Mouse (Mus musculus) lung, postnatal 36 days (tissue): Measurements from ENCODE around the gene Prps2.
A peak's percentile ranks its signal among the peaks of the same experiment; 100 is the strongest.
"Not testable (repeated sequence)": the region's sequence is repeated elsewhere in the genome, so short reads cannot be mapped to it uniquely, and the experiment has no call there.

ENCODE experiments used
- DNase-seq: peaks from one replicate; pipeline ENCODE4 v3.0.0; 2022; ENCODE audit warnings: mixed read lengths

Gene Prps2

DNA sequence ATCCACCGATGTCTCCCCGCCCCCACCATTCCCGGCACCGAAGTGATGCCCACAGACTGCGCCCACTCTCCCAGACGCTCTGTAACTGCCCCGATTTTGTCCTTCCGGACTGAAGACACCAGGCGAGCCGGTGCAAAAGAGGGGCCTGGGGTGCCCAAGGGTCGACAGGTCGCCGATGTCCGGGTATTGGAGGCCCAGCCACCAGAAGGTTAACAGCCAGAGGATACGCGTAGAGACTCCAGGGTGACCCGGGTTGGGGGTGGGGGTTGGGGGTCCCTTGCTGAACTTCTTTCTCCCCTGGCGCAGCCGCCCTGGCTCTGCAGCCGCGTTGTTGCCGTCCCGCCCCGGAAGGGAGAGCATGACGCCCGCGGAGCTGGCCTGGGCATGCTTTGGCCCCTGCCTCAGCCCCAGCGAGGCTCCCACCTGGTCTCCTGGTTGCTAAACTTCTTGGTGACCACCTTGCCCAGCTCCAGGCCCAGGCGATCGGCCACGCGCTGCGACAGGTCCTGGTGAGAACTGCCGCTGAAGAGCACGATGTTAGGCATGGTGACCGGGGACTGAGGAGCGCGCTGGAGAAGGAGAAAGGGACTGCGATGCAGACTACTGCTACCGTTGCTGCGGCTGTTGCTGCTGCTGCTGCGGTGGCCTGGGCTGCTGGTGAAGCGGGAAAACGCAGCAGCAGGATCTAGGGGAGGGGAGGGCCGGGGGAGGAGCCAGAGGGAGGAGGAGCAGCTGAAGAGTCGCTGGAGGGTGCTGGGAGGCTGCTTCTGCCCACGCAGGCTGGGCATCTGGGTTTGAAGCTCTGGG lies at the start of gene Prps2:
Prps2 (minus strand) TSS at position 703 of the 807 bp plus-strand sequence.
- DNase-seq: peak; percentile 48

DNA sequence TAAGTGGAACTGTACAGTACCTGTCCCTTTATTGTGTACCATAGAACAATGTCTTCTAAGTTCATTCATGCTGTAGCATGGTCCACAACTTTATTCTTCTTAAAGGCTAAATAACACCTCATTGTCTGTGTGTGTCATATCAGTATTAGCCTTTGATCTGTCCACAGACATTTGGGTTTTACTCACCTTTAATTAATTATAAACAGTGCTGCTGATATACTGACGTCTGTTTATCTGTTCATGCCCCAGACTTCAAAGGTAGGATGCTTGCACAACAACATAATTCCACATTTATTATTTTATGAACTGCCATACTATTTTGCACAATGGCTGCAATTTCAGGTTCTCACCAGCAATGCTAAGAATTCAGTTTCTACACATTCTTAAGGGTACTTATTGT lies 35.1 kb upstream of the Prps2 start:
- DNase-seq: no peak

GRCm38 (mm10) chrX:167394940-167395339 lies 12.4 kb upstream of the Prps2 start:
- peak; percentile 6 for DNase-seq

- peak; percentile 43 for DNase-seq
Observed at GRCm38 (mm10) chrX:167386647-167387046, 4.1 kb upstream of the Prps2 start.

GRCm38 (mm10) chrX:167382854-167383186 lies 271 bp upstream of the Prps2 start:
- DNase-seq: no peak

GRCm38 (mm10) chrX:167381583-167382046 lies 934 bp downstream of the Prps2 start:
- peak; percentile 3 for DNase-seq

GRCm38 (mm10) chrX:167380073-167380472 lies 2.5 kb downstream of the Prps2 start:
- no peak for DNase-seq

DNA sequence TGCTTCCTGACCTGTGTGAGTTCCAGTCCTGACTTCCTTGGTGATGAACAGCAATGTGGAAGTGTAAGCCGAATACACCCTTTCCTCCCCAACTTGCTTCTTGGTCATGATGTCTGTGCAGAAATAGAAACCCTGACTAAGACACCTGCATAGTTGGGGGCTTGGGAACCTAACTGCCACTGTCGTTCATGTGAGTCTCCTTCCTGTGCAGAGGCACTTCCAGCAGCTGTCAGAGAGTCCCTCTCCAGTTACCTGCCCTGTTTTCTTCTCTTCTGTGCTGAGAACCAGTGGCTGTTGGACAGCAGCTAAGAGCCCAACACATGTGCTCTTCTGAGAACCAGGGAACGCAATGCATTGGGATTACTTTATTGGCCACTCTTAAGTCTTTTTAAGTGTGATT lies 21.3 kb downstream of the Prps2 start:
- not testable (repeated sequence) for DNase-seq

DNA sequence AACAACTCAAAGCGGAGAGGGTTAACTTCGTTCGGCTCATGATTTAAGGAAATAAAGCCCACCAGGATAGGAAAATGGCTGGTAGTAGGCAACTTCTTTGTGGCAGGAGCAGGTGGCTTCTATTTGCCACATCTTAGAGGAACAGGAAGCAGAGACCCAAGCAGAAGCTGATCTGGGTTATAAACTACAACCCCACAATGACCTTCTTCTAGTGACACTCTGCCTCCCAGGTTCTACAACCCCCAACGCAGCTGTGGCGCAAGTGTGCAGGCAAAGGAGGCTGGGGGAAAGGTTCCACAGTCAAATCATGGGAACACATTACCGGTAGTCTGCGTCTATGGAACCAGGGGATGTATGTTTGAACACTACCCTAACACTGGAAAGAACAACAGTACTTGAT lies 22.8 kb downstream of the Prps2 start:
- no peak for DNase-seq

DNA sequence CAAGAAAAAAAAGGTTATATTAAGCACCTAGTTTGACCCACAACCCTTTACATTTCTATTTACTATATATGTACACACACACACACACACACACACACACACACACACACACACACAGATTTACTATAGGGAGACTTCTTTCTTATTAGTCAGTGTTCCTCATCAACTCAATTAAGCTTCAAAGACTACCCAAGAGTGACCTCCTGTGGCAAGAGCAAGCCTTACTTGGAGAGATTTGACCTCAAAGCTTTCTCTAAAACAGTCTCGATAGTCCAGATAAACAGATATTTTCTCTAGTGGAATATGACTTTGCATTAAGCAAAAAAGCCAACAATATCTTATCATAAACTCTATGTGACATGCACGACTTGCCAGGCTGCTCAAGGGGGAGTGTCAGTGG lies 25.1 kb downstream of the Prps2 start:
- DNase-seq: peak; percentile 33

- no peak for DNase-seq
Observed at GRCm38 (mm10) chrX:167355965-167356364, 26.6 kb downstream of the Prps2 start.

GRCm38 (mm10) chrX:167353617-167354016 lies 28.9 kb downstream of the Prps2 start:
- no peak for DNase-seq

GRCm38 (mm10) chrX:167346440-167346839 lies 36.1 kb downstream of the Prps2 start:
- no peak for DNase-seq

- DNase-seq: peak; percentile 35
Observed at GRCm38 (mm10) chrX:167344356-167344755, 38.2 kb downstream of the Prps2 start.

- DNase-seq: no peak
Observed at GRCm38 (mm10) chrX:167341811-167342210, 40.7 kb downstream of the Prps2 start.

DNA sequence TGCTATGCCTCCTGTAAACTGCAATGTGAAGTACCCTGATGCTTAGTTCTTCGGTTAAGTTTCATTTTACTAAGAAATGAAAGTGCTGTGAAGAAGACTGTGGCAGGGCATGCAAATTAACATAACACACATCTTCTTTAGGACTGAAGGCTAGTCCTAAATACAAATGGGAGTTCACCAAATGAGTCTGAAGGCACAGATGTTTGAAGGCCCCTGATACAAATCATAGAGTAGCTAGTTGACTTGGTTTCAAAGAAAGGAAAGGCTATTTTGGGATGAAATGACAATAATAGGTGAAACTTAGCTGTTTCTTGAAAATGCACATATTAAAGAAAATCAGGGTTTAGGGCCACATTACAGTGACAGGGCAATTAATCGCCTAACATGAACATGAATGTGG lies 42.4 kb downstream of the Prps2 start:
- no peak for DNase-seq

DNA sequence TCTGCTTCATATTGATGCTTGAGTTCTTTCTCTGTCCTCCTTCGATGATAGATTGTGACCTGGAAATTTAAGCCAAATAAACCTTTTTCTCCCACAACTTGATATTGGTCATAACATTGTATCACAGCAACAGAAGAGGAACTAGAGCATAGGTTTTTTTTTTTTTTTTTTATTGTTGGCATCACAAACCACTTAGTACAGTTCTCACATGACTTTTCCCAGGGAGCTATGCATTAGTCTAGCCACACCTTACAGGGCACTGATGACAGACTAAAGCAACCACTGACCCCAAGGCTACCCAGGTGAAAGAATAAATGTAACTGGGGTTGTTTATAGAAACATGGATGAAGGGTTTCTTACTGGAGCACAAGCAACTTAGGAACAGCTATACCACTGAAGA lies 44.6 kb downstream of the Prps2 start:
- no peak for DNase-seq

GRCm38 (mm10) chrX:167334571-167334970 lies 48.0 kb downstream of the Prps2 start:
- DNase-seq: no peak

DNA sequence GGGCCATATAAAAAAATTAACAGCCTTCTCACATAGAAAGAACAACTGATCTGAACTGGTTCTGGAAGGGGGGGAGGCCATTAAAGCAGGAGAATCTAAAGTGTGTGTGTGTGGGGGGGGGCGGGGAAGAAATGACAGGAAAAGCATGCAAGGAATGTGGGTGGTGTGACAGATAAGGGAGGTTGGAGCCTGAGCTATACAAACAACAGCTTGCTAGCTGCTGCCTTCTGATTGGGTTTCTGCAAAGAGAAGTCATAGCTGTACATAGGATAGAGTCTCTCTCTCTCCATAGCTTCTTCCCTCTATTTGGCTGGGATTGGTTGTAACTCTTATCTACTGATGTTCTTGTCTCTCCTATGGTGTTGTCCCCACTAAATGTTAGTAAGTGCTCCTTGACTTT lies 49.9 kb downstream of the Prps2 start:
- no peak for DNase-seq

DNA sequence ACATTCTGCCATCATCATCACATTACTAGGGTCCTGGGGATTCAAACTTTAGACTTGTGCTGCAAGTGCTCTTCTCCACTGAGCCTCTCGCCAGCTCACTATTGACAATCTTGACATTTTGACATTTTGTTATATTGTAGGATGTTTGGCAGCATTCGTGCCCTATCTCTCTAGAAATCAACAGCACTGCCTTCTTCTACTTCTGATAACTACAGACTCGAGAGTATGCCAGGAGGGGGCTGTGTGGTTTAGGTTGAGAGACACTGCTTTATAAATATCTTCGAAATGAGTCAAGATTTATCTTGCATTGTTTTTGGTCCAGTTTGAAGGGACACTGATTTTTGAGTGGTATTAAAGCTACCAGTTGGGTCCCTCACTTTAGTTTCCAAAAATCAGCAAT lies 51.6 kb downstream of the Prps2 start:
- DNase-seq: no peak

GRCm38 (mm10) chrX:167330399-167330798 lies 52.1 kb downstream of the Prps2 start, which contains the start of gene Tlr7:
Gene Tlr7 (minus strand): TSS chrX:167330558.
- DNase-seq: peak; percentile 27

DNA sequence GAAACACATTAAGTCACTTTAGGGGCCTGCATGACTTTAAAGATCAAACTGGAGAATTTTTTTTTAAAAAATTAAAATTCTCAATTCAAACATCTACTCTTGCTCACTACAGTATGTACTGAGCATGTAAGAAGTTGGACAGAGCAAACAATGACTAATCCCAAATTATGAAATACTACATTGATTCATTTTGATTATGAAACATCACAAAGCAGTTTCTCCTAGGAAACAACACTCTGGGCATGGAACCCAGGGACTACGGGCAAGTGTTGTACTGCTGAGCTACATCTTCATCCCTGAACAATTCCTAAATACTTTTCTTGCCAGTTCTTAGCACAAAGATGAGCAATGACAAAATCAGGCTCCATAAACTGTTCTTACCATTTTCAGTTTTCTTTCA lies 52.9 kb downstream of the Prps2 start:
- peak; percentile 15 for DNase-seq

GRCm38 (mm10) chrX:167329098-167329497 lies 53.5 kb downstream of the Prps2 start:
- DNase-seq: peak; percentile 10

- no peak for DNase-seq
Observed at GRCm38 (mm10) chrX:167328519-167328918, 54.0 kb downstream of the Prps2 start.

DNA sequence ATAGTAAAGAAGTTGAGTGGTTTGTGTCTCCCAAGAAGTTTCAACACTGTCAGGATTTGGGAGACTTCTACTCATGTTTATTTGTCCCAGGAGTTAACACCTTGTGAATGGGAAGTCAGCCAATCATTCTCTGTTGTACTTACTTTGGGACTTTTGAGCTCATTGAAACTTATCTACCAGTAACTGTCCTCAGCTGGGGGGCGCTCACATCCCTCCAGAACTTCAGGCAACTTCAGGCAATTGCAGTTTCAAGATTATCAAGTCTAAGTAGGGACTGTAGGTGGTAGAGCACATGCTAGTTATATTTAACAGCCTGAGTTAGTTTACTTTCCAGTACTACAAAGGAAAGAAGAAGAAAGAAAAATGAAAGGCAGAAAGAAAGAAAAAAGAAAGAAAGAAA lies 58.8 kb downstream of the Prps2 start:
- DNase-seq: no peak
